Mouse (Mus musculus): ENCODE measurements at regions not wholly inside any gene's neighbourhood (a gene's known extent, or its start where the extent isn't known, plus 50 kb on each side); places are given as distances from the start of the nearest gene placed in this dataset.

GRCm38 (mm10) chr12:15104876-15105275 lies 711.8 kb downstream of the Trib2 start:
- no peak for TF ChIP-seq CTCF (IDR thresholded peaks at IDR 0.05; ENCODE audit: borderline replicate concordance, control insufficient read depth, extremely low read depth, insufficient read depth, low read length, poor library complexity)
- TF ChIP-seq POLR2A (IDR thresholded peaks at IDR 0.05; ENCODE audit: control insufficient read depth, extremely low read depth, insufficient read depth, low read length, poor library complexity) = no peak
